ENCODE assay signal across 22 mouse cellular contexts in the genomic region with DNA sequence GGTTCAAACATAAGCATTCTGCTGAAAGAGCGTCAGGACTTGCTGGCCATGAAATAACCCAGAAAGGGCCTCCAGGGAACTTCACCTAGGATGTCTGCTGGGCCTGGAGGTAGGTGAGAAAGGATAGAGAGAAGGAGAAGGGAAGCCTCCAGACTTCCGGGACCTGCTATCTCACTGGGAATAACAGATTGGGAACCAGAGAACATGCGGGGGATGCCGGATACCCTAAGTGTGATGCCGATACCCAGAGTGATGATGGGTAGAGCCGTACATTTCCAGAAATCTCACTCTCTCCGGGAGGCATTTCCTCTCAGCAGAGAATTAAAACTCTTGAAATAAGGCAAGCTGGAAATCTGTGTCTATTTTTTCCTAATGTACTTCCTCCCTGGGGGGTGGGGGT.
DNase-seq lines count a peak whose midpoint lies in the region.
"Had no signal": no experiment of that assay in that cellular context is flagged by ENCODE, and none has a peak within 500 bp of the region (broad histone marks: within the 10 kb centered on the region; RNA-seq: fewer than 3 reads in every experiment).

No protein-coding gene starts in this region.

- peak; percentile 25 to 83 for DNase-seq in layer of hippocampus, adult 18-20 months (ENCODE audit: low spot score in 2 of 2)
- DNase-seq in layer of hippocampus, postnatal 25 days (ENCODE audit: extremely low spot score in 1 of 2, low spot score in 1 of 2): no peak
- DNase-seq in right cerebral cortex, postnatal 36 days (ENCODE audit: low spot score in 2 of 2): peak; percentile 42 to 58
- no peak for DNase-seq in right cerebral cortex, postnatal 25 days
- DNase-seq in left cerebral cortex, adult 18-20 months (ENCODE audit: low spot score in 2 of 2): peak; percentile 42 to 61
- peak; percentile 79 for DNase-seq in telencephalon, adult 2 months (ENCODE audit: low read depth, low spot score)
- DNase-seq in cerebellum, adult 11 months: no peak
- no peak for DNase-seq in urinary bladder, postnatal 14 days (ENCODE audit: low spot score)
- DNase-seq: adrenal gland, adult 8-10 months; B cell, adult 2 months; cerebellum, adult 9-10 months; cerebellum, postnatal 36 days; embryo, embryonic 11 days; gastrocnemius, adult 2 months; gastrocnemius, postnatal 36 days; heart, adult 18-20 months; heart, postnatal 36 days; kidney, adult 8-10 months; kidney, postnatal 10 days; liver, embryonic 13.5 days; lung, adult 2 months; lung, postnatal 10 days had no signal

Comparison
In these comparisons a context has a peak if more than half of its experiments do, and no peak if none do; other contexts are left out.
1. DNase-seq: peak in layer of hippocampus, adult 18-20 months (2 of 2), right cerebral cortex, postnatal 36 days (2 of 2), left cerebral cortex, adult 18-20 months (2 of 2) and telencephalon, adult 2 months (single experiment); none in layer of hippocampus, postnatal 25 days (0 of 2), right cerebral cortex, postnatal 25 days (single experiment), cerebellum, adult 11 months (single experiment) and urinary bladder, postnatal 14 days (single experiment).